Mouse (Mus musculus) brain, embryonic 14.5 days (tissue): Measurements from ENCODE around the gene Dhx32.

ENCODE experiments used
- CTCF ChIP-seq: fragments of 200-500 bp; IDR thresholded peaks from 2 replicates; pipeline ENCODE4 v1.5.1; 2012; ENCODE audit warnings: inconsistent platforms, mild to moderate bottlenecking, moderate library complexity, borderline replicate concordance; ENCODE audit not compliant: insufficient read depth, insufficient read length; ENCODE audit errors: extremely low read depth
- POLR2A ChIP-seq: fragments of 200-500 bp; IDR thresholded peaks from 2 replicates; pipeline ENCODE4 v1.6.1; 2012; ENCODE audit warnings: mild to moderate bottlenecking, inconsistent platforms, borderline replicate concordance; ENCODE audit not compliant: poor library complexity, insufficient read depth, insufficient read length, severe bottlenecking; ENCODE audit errors: extremely low read depth

DNA sequence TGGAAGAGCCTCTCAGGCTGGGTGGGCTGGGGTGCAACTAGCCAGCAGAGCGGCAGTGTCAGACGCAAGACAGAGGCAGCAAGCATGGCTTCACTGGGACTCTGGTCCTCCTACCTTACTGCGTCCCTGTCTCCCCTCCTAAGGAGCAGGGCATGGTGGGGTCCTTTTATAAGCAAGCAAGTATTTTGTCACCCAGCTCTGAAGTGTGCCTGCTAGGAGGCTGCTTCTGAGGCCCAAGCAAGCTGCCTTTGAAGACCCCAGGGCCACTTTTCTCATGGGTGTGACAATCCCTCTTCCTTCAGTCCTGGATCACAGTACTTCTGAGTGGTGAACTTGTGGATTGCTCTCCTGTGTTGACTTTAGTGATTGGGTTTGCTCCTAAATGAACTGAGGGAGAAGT, 102.6 kb downstream of the Dhx32 start, which contains the start of gene Mmp21:
- TF ChIP-seq CTCF (no peak), POLR2A (no peak)
